Mouse (Mus musculus) embryonic facial prominence, embryonic 12.5 days (tissue): ENCODE measurements at regions not wholly inside any gene's neighbourhood (a gene's known extent, or its start where the extent isn't known, plus 50 kb on each side); places are given as distances from the start of the nearest gene placed in this dataset.

Source experiments
- ATAC-seq: fragments of 200-750 bp; cut with Nextera tagmentation; 2 replicates; pipeline ENCODE4 v1.8.0; 2017; ENCODE audit not compliant: insufficient number of reproducible peaks, insufficient read depth, low FRiP score, low TSS enrichment
- H3K27ac ChIP-seq: fragments of 300-500 bp; sonication (generic); 2 replicates; pipeline ENCODE4 v1.5.1; 2016; ENCODE audit warnings: mild to moderate bottlenecking
- H3K27me3 ChIP-seq: fragments of 300-500 bp; sonication (generic); 2 replicates; pipeline ENCODE4 v1.6.1; 2016; ENCODE audit warnings: mild to moderate bottlenecking, moderate library complexity
- H3K36me3 ChIP-seq: fragments of 300-500 bp; sonication (generic); 2 replicates; pipeline ENCODE4 v1.6.1; 2016; ENCODE audit warnings: mild to moderate bottlenecking
- H3K4me1 ChIP-seq: fragments of 300-500 bp; sonication (generic); 2 replicates; pipeline ENCODE4 v1.6.1; 2016
- H3K4me2 ChIP-seq: fragments of 300-500 bp; sonication (generic); replicated peaks from 2 replicates; pipeline ENCODE4 v1.6.1; 2016; ENCODE audit warnings: mild to moderate bottlenecking, moderate library complexity
- H3K4me3 ChIP-seq: fragments of 300-500 bp; sonication (generic); 2 replicates; pipeline ENCODE4 v1.5.1; 2016; ENCODE audit warnings: mild to moderate bottlenecking
- H3K9ac ChIP-seq: fragments of 300-500 bp; sonication (generic); 2 replicates; pipeline ENCODE4 v1.6.1; 2016; ENCODE audit warnings: mild to moderate bottlenecking, moderate library complexity
- H3K9me3 ChIP-seq: fragments of 300-500 bp; sonication (generic); 2 replicates; pipeline ENCODE4 v1.6.1; 2016; ENCODE audit warnings: mild to moderate bottlenecking, moderate library complexity
- WGBS: fragments of 180-500 bp; shearing (Covaris S2); methylation state at CpG from one replicate; pipeline ENCODE4 v1.1.7; 2016; 5-methylcytosine and 5-hydroxymethylcytosine counted together

DNA sequence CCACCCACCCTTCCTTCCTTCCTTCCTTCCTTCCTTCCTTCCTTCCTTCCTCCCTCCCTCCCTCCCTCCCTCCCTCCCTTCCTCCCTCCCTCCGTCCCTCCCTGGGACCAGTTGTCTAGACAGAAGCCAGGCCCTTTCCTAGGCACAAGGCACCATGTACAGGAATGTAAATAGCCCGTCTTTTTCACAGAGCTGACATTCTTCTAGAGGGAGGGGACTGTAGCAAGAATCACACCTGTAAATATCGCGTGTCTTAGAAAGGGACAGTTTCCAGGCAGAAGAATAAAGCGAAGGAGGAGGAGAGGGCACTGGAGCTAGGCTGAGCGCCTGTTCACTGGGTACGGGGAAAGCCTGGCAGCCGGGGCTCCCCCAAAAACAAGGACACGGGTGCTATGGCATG is 58.7 kb upstream of the Gm11733 start:
- H3K27ac ChIP-seq: no peak overlapping the region
- H3K4me2 ChIP-seq: no peak overlapping the region
- H3K9me3 ChIP-seq: no peaks in the 10 kb centered on the region
- ATAC-seq: no peak
- H3K9ac ChIP-seq: no peak overlapping the region
- 48% methylated on average over 9 of the region's 9 CpGs for WGBS
- H3K27me3 ChIP-seq: no peaks in the 10 kb centered on the region
- H3K4me3 ChIP-seq: no peak overlapping the region
- peaks cover 37% of the 10 kb centered on the region for H3K4me1 ChIP-seq
- no peaks in the 10 kb centered on the region for H3K36me3 ChIP-seq

GRCm38 (mm10) chr11:117425927-117426326 is 58.2 kb upstream of the Gm11733 start:
- 39% methylated on average over 12 of the region's 12 CpGs for WGBS
- no peak overlapping the region for H3K4me2 ChIP-seq
- ATAC-seq: no peak
- H3K9ac ChIP-seq: no peak overlapping the region
- no peaks in the 10 kb centered on the region for H3K27me3 ChIP-seq
- no peak overlapping the region for H3K4me3 ChIP-seq
- no peaks in the 10 kb centered on the region for H3K9me3 ChIP-seq
- H3K27ac ChIP-seq: no peak overlapping the region
- H3K4me1 ChIP-seq: peaks cover 37% of the 10 kb centered on the region
- H3K36me3 ChIP-seq: no peaks in the 10 kb centered on the region

- Histone ChIP-seq H3K36me3 (no peaks in the 10 kb centered on the region), H3K4me1 (peaks cover 33% of the 10 kb centered on the region), H3K9ac (no peak overlapping the region), H3K27me3 (no peaks in the 10 kb centered on the region), H3K9me3 (no peaks in the 10 kb centered on the region), H3K4me3 (no peak overlapping the region), H3K27ac (no peak overlapping the region), H3K4me2 (no peak overlapping the region)
- 91% methylated on average over 4 of the region's 4 CpGs for WGBS
- ATAC-seq: no peak
Measured at GRCm38 (mm10) chr11:117426651-117427050, 57.5 kb upstream of the Gm11733 start.

- ATAC-seq: no peak
- peaks cover 32% of the 10 kb centered on the region for H3K4me1 ChIP-seq
- 0 out of 2 replicates have a peak overlapping the region, but pooled peaks have one; percentile 7 for H3K4me2 ChIP-seq
- WGBS: 45% methylated on average over 17 of the region's 17 CpGs
- H3K9me3 ChIP-seq: no peaks in the 10 kb centered on the region
- peak overlapping the region; percentile 87 for H3K27ac ChIP-seq
- no peaks in the 10 kb centered on the region for H3K27me3 ChIP-seq
- no peak overlapping the region for H3K4me3 ChIP-seq
- H3K36me3 ChIP-seq: no peaks in the 10 kb centered on the region
- H3K9ac ChIP-seq: no peak overlapping the region
Measured at GRCm38 (mm10) chr11:117427808-117428510, 56.2 kb upstream of the Gm11733 start.

GRCm38 (mm10) chr11:117429326-117429752 is 54.8 kb upstream of the Gm11733 start:
- WGBS: 59% methylated on average over 10 of the region's 10 CpGs
- H3K4me2 ChIP-seq: no peak overlapping the region
- no peaks in the 10 kb centered on the region for H3K36me3 ChIP-seq
- no peak overlapping the region for H3K9ac ChIP-seq
- no peak for ATAC-seq
- H3K27me3 ChIP-seq: no peaks in the 10 kb centered on the region
- H3K4me1 ChIP-seq: peaks cover 32% of the 10 kb centered on the region
- no peak overlapping the region for H3K27ac ChIP-seq
- no peaks in the 10 kb centered on the region for H3K9me3 ChIP-seq
- no peak overlapping the region for H3K4me3 ChIP-seq

DNA sequence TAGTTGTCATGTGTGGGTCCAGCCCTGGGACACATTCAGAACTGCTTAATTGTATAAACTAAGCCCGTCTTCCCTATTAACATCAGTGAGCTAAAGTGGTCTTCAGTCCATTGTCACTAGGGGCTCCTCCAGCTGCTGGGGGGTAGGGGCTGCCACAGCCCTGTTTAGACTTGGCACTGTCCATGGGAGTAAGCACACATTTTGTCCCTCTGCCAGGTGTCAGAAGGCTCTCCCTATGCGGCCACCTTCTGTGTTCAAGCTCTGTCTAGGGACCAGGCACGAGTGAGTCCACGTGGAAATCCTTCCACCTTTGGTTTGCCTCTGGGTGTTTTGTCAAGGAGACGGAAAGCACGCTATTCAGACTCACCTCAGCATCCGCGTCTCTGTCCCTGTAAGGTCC is 54.3 kb upstream of the Gm11733 start:
- no peak overlapping the region for H3K4me2 ChIP-seq
- no peak overlapping the region for H3K9ac ChIP-seq
- H3K27me3 ChIP-seq: no peaks in the 10 kb centered on the region
- no peaks in the 10 kb centered on the region for H3K9me3 ChIP-seq
- no peak overlapping the region for H3K27ac ChIP-seq
- no peak overlapping the region for H3K4me3 ChIP-seq
- peaks cover 32% of the 10 kb centered on the region for H3K4me1 ChIP-seq
- no peaks in the 10 kb centered on the region for H3K36me3 ChIP-seq
- 60% methylated on average over 8 of the region's 8 CpGs for WGBS
- no peak for ATAC-seq

DNA sequence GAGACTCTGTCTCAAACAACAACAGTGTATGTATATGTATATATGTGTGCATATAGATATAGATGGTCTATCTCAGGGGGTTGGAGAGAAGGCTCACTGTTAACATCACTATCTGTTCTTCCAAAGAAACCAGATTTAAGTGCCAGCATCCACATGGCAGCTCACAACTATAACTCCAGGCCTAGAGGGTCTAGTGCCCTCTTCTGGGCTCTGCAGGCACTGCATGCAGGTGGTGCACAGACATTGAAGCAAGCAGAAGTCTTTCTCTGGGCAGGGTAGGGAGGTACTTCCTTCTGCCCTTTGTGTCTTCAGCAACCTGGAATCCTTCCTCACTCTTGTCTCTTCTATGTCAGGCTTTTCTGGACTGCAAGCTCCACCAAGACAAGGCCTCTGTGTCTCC is 50.1 kb upstream of the Gm11733 start:
- Histone ChIP-seq H3K36me3 (no peaks in the 10 kb centered on the region), H3K4me1 (peaks cover 27% of the 10 kb centered on the region), H3K4me3 (no peak overlapping the region), H3K9ac (no peak overlapping the region), H3K27me3 (no peaks in the 10 kb centered on the region; the same call in 1 of the 2 replicates), H3K27ac (no peak overlapping the region), H3K4me2 (no peak overlapping the region), H3K9me3 (no peaks in the 10 kb centered on the region)
- no peak for ATAC-seq
